Mouse (Mus musculus): ENCODE measurements at regions not wholly inside any gene's neighbourhood (a gene's known extent, or its start where the extent isn't known, plus 50 kb on each side); places are given as distances from the start of the nearest gene placed in this dataset.

DNA sequence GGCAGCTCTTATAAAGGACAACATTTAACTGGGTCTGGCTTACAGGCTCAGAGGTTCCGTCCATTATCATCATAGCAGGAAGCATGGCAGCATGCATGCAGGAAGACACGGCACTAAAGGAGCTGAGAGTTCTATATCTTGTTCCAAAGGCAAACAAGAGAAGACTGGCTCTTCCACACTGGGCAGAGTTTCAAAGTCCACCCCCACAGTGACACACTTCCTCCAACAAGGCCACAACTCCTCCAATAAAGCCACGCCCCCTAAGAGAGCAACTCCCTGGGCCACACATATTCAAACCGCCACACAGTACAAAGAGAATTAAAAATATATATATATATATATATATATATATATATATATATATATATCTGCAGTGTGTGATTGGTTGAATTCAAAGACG lies 105.8 kb upstream of the Spata13 start:
- Histone ChIP-seq H3K36me3 (no peaks in the 10 kb centered on the region), H3K27me3 (replicated peaks) (no peaks in the 10 kb centered on the region), H3K4me1 (peaks cover 7% of the 10 kb centered on the region; the same call in 1 of the 2 replicates), H3K9me3 (no peaks in the 10 kb centered on the region), H3K4me3 (replicated peaks) (no peak overlapping the region), H3K9ac (no peak overlapping the region), H3K4me2 (no peak overlapping the region), H3K27ac (no peak overlapping the region)
- WGBS = 86% methylated on average over 5 of the region's 5 CpGs
- ATAC-seq (ENCODE audit: insufficient read depth, low FRiP score, low read depth) = no peak

- no peak overlapping the region for H3K9ac ChIP-seq
- H3K4me3 ChIP-seq (replicated peaks) = no peak overlapping the region
- no peaks in the 10 kb centered on the region for H3K27me3 ChIP-seq (replicated peaks)
- no peak for ATAC-seq (ENCODE audit: insufficient read depth, low FRiP score, low read depth)
- H3K4me2 ChIP-seq = no peak overlapping the region
- H3K4me1 ChIP-seq = peaks cover 12% of the 10 kb centered on the region; the same call in 1 of the 2 replicates
- no peaks in the 10 kb centered on the region for H3K36me3 ChIP-seq
- H3K9me3 ChIP-seq = no peaks in the 10 kb centered on the region
- H3K27ac ChIP-seq = no peak overlapping the region
- WGBS = 85% methylated on average over 7 of the region's 7 CpGs
These were observed 105.3 kb upstream of the Spata13 start for GRCm38 (mm10) chr14:60528520-60528919.

GRCm38 (mm10) chr14:60529022-60529421 lies 104.8 kb upstream of the Spata13 start:
- H3K4me3 ChIP-seq (replicated peaks) = no peak overlapping the region
- no peak overlapping the region for H3K27ac ChIP-seq
- H3K9me3 ChIP-seq = no peaks in the 10 kb centered on the region
- no peak overlapping the region for H3K4me2 ChIP-seq
- no peak overlapping the region for H3K9ac ChIP-seq
- WGBS = 80% methylated on average over 3 of the region's 3 CpGs
- peaks cover 14% of the 10 kb centered on the region for H3K4me1 ChIP-seq
- no peaks in the 10 kb centered on the region for H3K36me3 ChIP-seq
- no peak for ATAC-seq (ENCODE audit: insufficient read depth, low FRiP score, low read depth)
- no peaks in the 10 kb centered on the region for H3K27me3 ChIP-seq (replicated peaks)

DNA sequence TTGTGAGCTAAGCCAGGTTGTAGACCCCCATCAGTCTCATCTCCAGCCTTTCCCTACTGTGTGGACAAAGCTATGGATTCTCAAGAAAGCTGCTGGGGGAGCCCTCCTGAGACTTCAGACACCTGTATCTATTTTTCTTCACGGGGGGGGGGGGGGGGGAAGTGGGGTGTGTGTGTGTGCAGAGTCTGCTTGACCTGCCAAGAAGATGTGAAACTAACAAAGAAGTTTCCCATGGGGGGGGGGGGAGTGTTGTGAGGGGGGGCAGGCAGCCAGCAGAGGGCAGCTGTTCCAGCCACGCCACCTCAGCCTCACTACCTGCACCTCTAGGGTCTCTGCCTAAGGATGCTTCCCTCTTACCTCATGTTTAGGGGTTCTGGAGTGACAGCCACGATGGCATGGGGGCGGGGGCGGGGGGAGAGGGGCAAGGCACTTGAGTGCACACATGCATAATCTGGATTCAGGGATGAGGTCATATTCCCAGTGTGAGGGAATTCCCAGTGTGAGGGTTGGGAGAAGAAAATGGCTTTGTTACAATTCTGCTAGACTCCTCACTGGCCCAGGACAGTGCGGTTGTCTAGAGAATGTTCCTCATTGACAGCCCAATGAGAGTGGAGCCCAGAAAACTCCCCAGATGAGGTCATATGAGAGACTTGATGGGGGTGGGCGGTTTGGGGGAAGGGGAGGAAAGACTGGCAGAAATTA lies 104.0 kb upstream of the Spata13 start:
- Histone ChIP-seq H3K4me1 (peaks cover 14% of the 10 kb centered on the region), H3K27me3 (replicated peaks) (no peaks in the 10 kb centered on the region), H3K4me2 (no peak overlapping the region), H3K4me3 (replicated peaks) (no peak overlapping the region), H3K27ac (no peak overlapping the region), H3K36me3 (no peaks in the 10 kb centered on the region), H3K9ac (no peak overlapping the region), H3K9me3 (no peaks in the 10 kb centered on the region)
- peak; percentile 23; the same call in 1 of the 2 replicates for ATAC-seq (ENCODE audit: insufficient read depth, low FRiP score, low read depth)
- 46% methylated on average over 7 of the region's 7 CpGs for WGBS

- peaks cover 14% of the 10 kb centered on the region for H3K4me1 ChIP-seq
- no peaks in the 10 kb centered on the region for H3K27me3 ChIP-seq (replicated peaks)
- H3K9me3 ChIP-seq = no peaks in the 10 kb centered on the region
- no peak for ATAC-seq (ENCODE audit: insufficient read depth, low FRiP score, low read depth)
- no peak overlapping the region for H3K9ac ChIP-seq
- 31% methylated on average over 6 of the region's 6 CpGs for WGBS
- no peaks in the 10 kb centered on the region for H3K36me3 ChIP-seq
- no peak overlapping the region for H3K4me3 ChIP-seq (replicated peaks)
- no peak overlapping the region for H3K27ac ChIP-seq
- no peak overlapping the region for H3K4me2 ChIP-seq
These were observed 103.5 kb upstream of the Spata13 start for GRCm38 (mm10) chr14:60530348-60530711.

DNA sequence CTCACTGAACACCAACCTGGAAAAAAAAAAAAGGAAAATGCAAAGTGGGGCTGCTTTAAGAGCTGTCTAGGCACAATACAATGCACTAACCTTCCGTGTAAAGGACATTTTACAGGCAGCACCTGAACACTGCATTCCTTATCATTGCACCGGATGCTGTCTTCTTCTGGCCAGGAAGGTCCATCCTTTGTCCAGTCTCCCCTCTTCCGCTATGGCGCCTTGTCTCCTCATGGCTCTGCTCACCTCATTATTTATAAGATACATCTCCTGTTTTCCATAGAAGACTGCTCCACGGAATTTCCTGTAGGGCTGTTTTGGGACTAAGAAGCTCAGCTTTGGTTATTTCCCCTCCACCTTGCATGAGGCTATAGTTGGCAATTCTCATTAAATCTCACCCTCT lies 102.8 kb upstream of the Spata13 start:
- Histone ChIP-seq H3K4me1 (peaks cover 14% of the 10 kb centered on the region), H3K9me3 (no peaks in the 10 kb centered on the region), H3K36me3 (no peaks in the 10 kb centered on the region), H3K27ac (no peak overlapping the region), H3K4me3 (replicated peaks) (no peak overlapping the region), H3K27me3 (replicated peaks) (no peaks in the 10 kb centered on the region), H3K9ac (no peak overlapping the region), H3K4me2 (no peak overlapping the region)
- WGBS = 83% methylated on average over 5 of the region's 5 CpGs
- no peak for ATAC-seq (ENCODE audit: insufficient read depth, low FRiP score, low read depth)

DNA sequence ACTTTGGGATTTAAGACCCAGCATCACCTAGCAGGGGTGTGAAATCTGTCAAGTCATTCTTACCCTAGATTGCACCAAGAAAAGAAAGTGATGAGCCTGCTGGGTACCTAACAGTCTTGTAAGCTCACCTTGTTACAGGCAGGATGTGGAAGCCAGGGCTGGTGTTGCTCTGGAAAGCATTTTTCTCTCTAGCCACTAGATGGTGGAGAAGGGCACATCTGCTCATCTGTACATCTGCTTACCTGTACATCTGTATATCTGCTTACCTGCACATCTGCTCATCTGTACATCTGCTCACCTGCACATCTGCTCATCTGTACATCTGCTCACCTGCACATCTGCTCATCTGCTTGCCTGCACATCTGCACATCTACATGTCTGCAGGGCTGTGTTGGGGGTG lies 102.0 kb upstream of the Spata13 start:
- Histone ChIP-seq H3K36me3 (no peaks in the 10 kb centered on the region), H3K9me3 (no peaks in the 10 kb centered on the region), H3K27ac (no peak overlapping the region), H3K27me3 (replicated peaks) (no peaks in the 10 kb centered on the region), H3K4me3 (replicated peaks) (no peak overlapping the region), H3K9ac (no peak overlapping the region), H3K4me2 (no peak overlapping the region), H3K4me1 (peaks cover 14% of the 10 kb centered on the region)
- no peak for ATAC-seq (ENCODE audit: insufficient read depth, low FRiP score, low read depth)

- H3K4me1 ChIP-seq = peaks cover 14% of the 10 kb centered on the region
- ATAC-seq (ENCODE audit: insufficient read depth, low FRiP score, low read depth) = peak; percentile 65; the same call in 1 of the 2 replicates
- no peak overlapping the region for H3K4me3 ChIP-seq (replicated peaks)
- H3K27me3 ChIP-seq (replicated peaks) = no peaks in the 10 kb centered on the region
- 32% methylated on average over 23 of the region's 23 CpGs for WGBS
- peak overlapping the region; percentile 53 for H3K27ac ChIP-seq
- no peaks in the 10 kb centered on the region for H3K9me3 ChIP-seq
- H3K4me2 ChIP-seq = peak overlapping the region; percentile 22; the same call in 1 of the 2 replicates
- no peaks in the 10 kb centered on the region for H3K36me3 ChIP-seq
- no peak overlapping the region for H3K9ac ChIP-seq
These were observed 100.2 kb upstream of the Spata13 start for GRCm38 (mm10) chr14:60533452-60534224.

DNA sequence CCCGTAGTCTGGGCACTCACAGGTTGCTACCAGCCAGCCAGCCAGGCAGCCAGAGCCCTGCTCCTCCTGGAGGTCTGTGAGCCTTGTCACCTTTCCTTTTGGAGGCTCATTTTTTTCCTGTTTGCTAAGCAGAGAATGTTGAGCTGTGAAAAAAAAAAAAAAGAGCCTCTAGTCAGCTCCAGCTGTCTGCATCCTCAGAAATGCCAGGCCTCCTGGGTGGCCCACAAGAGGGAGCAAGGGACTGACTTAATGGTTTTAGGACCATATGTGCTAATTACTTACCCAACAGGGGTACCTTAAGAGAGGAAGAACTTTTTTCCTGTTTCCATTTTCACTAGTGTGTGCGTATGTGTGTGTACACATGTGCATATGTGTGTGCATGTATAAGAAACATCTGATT lies 94.8 kb upstream of the Spata13 start:
- Histone ChIP-seq H3K4me3 (replicated peaks) (no peak overlapping the region), H3K27me3 (replicated peaks) (no peaks in the 10 kb centered on the region), H3K4me1 (peaks cover 3% of the 10 kb centered on the region; the same call in 1 of the 2 replicates), H3K27ac (no peak overlapping the region), H3K9me3 (no peaks in the 10 kb centered on the region), H3K36me3 (no peaks in the 10 kb centered on the region), H3K9ac (no peak overlapping the region), H3K4me2 (no peak overlapping the region)
- ATAC-seq (ENCODE audit: insufficient read depth, low FRiP score, low read depth) = no peak
- 72% methylated on average over 2 of the region's 2 CpGs for WGBS

- Histone ChIP-seq H3K4me2 (no peak overlapping the region), H3K9me3 (no peaks in the 10 kb centered on the region), H3K27me3 (replicated peaks) (no peaks in the 10 kb centered on the region), H3K4me3 (replicated peaks) (no peak overlapping the region), H3K4me1 (0 out of 2 replicates have a peak, but pooled peaks cover 3% of the 10 kb centered on the region), H3K9ac (no peak overlapping the region), H3K27ac (no peak overlapping the region), H3K36me3 (no peaks in the 10 kb centered on the region)
- WGBS = 56% methylated on average over 4 of the region's 4 CpGs
- ATAC-seq (ENCODE audit: insufficient read depth, low FRiP score, low read depth) = no peak
These were observed 93.7 kb upstream of the Spata13 start for GRCm38 (mm10) chr14:60540111-60540510.

- Histone ChIP-seq H3K36me3 (no peaks in the 10 kb centered on the region), H3K27me3 (replicated peaks) (no peaks in the 10 kb centered on the region), H3K9me3 (no peaks in the 10 kb centered on the region), H3K27ac (no peak overlapping the region), H3K4me3 (replicated peaks) (no peak overlapping the region), H3K9ac (no peak overlapping the region), H3K4me2 (no peak overlapping the region), H3K4me1 (0 out of 2 replicates have a peak, but pooled peaks cover 3% of the 10 kb centered on the region)
- no peak for ATAC-seq (ENCODE audit: insufficient read depth, low FRiP score, low read depth)
- 73% methylated on average over 5 of the region's 5 CpGs for WGBS
These were observed 92.2 kb upstream of the Spata13 start for GRCm38 (mm10) chr14:60541596-60541995.

- no peak overlapping the region for H3K4me2 ChIP-seq
- no peaks in the 10 kb centered on the region for H3K9me3 ChIP-seq
- ATAC-seq (ENCODE audit: insufficient read depth, low FRiP score, low read depth) = no peak
- H3K27ac ChIP-seq = no peak overlapping the region
- H3K36me3 ChIP-seq = no peaks in the 10 kb centered on the region
- no peak overlapping the region for H3K4me3 ChIP-seq (replicated peaks)
- no peak overlapping the region for H3K9ac ChIP-seq
- H3K4me1 ChIP-seq = 0 out of 2 replicates have a peak, but pooled peaks cover 3% of the 10 kb centered on the region
- H3K27me3 ChIP-seq (replicated peaks) = no peaks in the 10 kb centered on the region
These were observed 89.0 kb upstream of the Spata13 start for GRCm38 (mm10) chr14:60544767-60545166.

All from stomach, embryonic 15.5 days (tissue).